Mouse (Mus musculus) Patski (cell line): ENCODE data around the gene Paxx. TPM values are rescaled to one million over a fixed set of nuclear protein-coding genes. Genes with fewer than 3 reads are reported as not detected.

ENCODE experiments used
- ATAC-seq: fragments of 100-300 bp; one replicate; pipeline ENCODE4 v1.8.0; 2021
- CTCF ChIA-PET: fragments of 350-600 bp; sonication (Branson Sonifier 250); formaldehyde crosslinking; loops from one replicate; lab custom pipeline; 2022; ENCODE audit warnings: inconsistent platforms; lab: Charles Lee
- POLR2A ChIA-PET: fragments of 350-600 bp; sonication (Branson Sonifier 250); formaldehyde crosslinking; loops from one replicate; lab custom pipeline; 2022; ENCODE audit warnings: antibody characterized with exemption, inconsistent platforms; lab: Charles Lee
- DNase-seq: peaks from one replicate; pipeline ENCODE4 v3.0.0-alpha.2; 2011; ENCODE audit warnings: low read depth, low spot score
- H3K27me3 ChIP-seq: fragments of 371-371 bp; one replicate; pipeline ENCODE4 v1.5.1; 2021
- CTCF ChIP-seq: fragments of 100-300 bp; IDR thresholded peaks from one replicate; pipeline ENCODE4 v1.5.1; 2021
- in situ Hi-C: fragments of 300-500 bp; cut with MboI; formaldehyde crosslinking; loops from 3 replicates; pipeline ENCODE4 v1.11.1; 2018; ENCODE audit warnings: low pct_unique_long_range_greater_than_20kb, mixed read lengths
- polyA plus RNA-seq: library from polyadenylated mRNA; unstranded; gene quantifications from one replicate; pipeline ENCODE4 v1.2.3, GENCODE M21; 2021

The Paxx gene
- polyA plus RNA-seq, 1 experiment from 2014 or later, result 23.3 TPM

DNA sequence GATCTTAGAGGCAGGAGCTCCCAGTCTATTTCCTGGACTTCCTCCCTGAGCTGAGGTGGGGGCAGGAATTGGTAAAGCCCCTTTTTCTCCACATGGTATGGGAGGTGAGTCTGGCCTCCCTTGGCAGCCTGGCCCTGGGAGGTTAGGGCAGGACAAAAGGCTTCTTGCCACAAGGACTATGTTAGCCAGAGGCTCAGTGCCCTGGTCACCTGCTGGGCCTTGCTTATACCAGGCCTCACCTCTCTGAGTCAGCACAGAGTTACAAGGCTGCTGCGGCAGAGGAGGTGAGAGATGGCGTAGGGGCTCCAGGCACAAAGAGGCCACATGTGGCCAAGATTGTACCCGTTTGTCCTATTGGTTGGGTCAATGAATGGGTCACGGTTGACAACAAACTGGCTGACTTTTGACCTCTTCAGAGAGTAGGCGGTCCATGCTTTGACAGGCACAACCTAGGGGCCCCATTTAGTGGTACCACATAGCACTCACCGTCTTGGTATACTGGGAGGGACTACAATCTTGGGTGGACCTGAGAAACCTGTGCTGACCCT, 29.5 kb downstream of the Paxx start:
- TF ChIP-seq CTCF, result no peak
- ATAC-seq (no peak), DNase-seq (no peak)
- ChIA-PET POLR2A (interaction anchor here (1.3 kb wide), 1 partner anchor 14 kb away, joined by 3 read pairs; no protein-coding TSS in a partner anchor), CTCF (interaction anchor here (1.6 kb wide), 1 partner anchor 10 kb away, joined by 10 read pairs; no protein-coding TSS in a partner anchor)
- no peaks in the 10 kb centered on the region for H3K27me3 ChIP-seq
- in situ Hi-C loops, result loop anchor here (5.0 kb wide), 2 partner anchors 51 to 121 kb away; no protein-coding TSS in a partner anchor

DNA sequence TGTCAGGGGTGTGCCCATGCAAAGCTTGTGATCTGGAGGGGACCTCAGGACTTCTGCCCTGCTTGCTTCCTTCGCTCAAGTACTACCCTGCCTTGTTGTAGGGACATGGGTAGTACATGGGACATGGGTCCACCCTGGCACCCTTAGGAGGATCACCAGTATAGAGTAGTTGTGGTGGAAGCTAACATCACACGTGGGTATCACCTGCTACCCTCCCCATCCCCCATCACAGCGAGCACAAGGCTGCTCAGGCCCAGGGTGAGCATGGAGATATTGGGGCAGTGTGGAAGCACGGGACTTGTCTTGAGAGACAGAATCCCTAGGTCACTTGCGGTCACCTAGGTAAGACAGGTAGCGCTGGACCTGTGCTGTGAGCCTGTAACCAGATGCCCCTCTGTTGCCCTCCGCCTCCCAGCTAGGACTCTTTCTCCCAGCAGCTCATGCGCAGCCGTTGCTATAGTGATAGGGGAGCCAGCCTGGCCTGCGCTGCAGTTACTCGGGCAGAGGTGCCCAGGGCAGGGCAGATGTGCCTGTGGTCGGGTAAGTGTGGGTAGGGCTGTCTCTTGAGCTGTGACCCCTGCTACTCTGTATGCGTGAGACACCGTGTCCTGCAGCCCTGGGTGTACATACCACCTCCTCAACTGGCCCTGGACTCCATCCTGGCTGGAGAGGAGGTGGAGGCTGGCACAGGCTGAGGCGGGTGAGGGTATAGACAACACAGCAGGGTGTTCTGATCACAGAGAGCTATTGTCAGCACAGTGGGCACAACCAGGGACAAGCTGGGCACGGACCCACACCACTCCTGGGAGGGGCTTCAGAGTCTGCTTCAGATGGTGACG, 30.3 kb downstream of the Paxx start:
- CTCF ChIA-PET, result interaction anchor here (1.0 to 1.6 kb wide), 4 partner anchors 9 to 151 kb away, joined by 4 to 10 read pairs (median 5); partner anchors contain the start of gene Ajm1
- POLR2A ChIA-PET, result interaction anchor here (1.3 kb wide), 1 partner anchor 15 kb away, joined by 3 read pairs; no protein-coding TSS in a partner anchor
- H3K27me3 ChIP-seq, result no peaks in the 10 kb centered on the region
- no peak for ATAC-seq
- no peak for DNase-seq
- in situ Hi-C loops, result loop anchor here (5.0 kb wide), 2 partner anchors 52 to 122 kb away; no protein-coding TSS in a partner anchor
- TF ChIP-seq CTCF, result no peak

DNA sequence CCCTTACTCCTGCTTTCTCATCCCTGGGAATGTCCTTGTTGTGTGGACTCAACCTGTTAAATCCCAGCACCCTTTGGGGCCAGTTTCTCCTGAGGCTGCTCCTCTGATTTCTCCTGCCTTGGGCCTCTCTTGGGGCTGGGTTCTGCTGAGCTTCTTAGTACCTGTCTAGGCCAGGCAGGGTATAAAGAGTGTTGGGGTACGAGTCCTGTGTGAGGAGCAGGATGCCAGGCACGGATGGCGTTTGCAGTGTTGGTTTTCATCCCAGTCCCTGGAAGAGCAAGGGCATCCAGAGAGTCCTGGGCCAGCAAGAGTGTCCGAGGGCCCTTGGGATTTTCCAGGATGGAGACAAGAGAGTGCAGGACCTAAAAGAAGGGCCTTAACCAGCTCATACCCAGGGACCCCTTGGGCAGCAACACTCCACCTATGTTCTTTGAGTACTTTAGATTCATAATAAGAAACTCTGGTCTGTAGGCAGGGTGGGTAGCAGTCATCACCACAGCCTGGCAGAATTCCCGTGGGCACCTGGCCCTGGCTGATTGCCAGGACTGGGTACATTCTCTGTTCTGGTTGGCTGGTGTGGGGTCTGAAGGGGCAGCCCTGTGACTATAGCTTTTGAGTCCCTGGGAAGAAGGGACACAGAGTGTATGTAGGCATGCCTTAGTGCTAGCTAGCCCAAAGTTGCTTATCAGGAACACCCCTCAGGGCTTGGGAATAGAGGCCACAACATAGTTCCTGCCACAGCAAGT, 31.3 kb downstream of the Paxx start:
- in situ Hi-C loops, result loop anchor here (5.0 kb wide), 2 partner anchors 53 to 123 kb away; no protein-coding TSS in a partner anchor
- no peaks in the 10 kb centered on the region for H3K27me3 ChIP-seq
- CTCF ChIA-PET, result interaction anchor here (1.0 to 1.6 kb wide), 5 partner anchors 8 to 152 kb away, joined by 4 to 10 read pairs (median 4); partner anchors contain the start of gene Ajm1
- ATAC-seq, result no peak
- TF ChIP-seq CTCF, result no peak
- POLR2A ChIA-PET, result interaction anchor here (1.0 to 1.3 kb wide), 3 partner anchors 16 to 110 kb away, joined by 3 read pairs; no protein-coding TSS in a partner anchor
- DNase-seq, result no peak

DNA sequence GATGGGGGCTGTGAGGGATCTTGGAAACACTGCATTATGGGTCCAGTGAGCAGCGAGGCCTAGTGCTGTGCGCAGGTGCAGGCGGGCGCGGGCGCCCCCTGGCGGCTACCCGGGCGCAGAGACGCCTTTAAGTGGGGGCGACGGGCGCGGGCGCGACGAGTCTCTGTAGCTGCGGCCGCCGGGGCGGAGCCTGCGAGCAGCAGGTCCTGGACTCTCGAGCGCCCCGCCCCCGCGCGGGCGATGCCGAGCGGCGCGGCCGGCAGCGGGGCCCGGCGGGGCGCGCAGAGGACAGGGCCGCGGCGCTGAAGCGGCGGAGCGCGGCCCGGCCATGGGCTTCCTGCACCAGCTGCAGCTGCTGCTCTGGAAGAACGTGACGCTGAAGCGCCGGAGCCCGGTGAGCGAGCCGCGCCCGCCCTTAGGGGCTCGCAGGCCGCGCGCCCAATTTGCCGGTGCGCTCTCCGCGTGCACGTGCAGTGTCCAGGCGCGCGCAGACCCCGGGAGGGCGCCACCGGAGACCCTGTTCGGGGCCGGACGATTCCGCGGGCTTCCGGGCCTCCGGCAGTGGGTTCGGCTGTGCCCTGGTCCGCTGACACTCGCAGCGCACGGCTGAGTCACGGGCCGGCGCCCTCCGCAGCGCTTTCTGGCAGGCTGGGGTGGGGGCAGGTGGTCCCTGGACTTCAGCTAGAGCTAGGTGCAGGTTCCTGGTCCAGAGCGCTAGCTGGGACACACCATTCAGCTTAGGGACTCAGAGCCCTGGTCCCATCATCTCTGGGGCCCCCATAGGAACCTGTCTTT, 32.3 kb downstream of the Paxx start, which contains the start of gene Abca2:
Abca2 (plus strand) TSS at position 262 of the 795 bp plus-strand sequence.
- DNase-seq (peak; percentile 42), ATAC-seq (peak; percentile 81)
- POLR2A ChIA-PET, result interaction anchor here (0.6 to 1.1 kb wide), 4 partner anchors 31 to 143 kb away, joined by 3 to 9 read pairs (median 4); no protein-coding TSS in a partner anchor
- in situ Hi-C loops, result no loop called here
- no peak for TF ChIP-seq CTCF
- no peaks in the 10 kb centered on the region for H3K27me3 ChIP-seq
- CTCF ChIA-PET, result interaction anchor here (0.6 to 1.4 kb wide), 7 partner anchors 12 to 153 kb away, joined by 3 to 6 read pairs (median 3); partner anchors contain the start of gene Ajm1

DNA sequence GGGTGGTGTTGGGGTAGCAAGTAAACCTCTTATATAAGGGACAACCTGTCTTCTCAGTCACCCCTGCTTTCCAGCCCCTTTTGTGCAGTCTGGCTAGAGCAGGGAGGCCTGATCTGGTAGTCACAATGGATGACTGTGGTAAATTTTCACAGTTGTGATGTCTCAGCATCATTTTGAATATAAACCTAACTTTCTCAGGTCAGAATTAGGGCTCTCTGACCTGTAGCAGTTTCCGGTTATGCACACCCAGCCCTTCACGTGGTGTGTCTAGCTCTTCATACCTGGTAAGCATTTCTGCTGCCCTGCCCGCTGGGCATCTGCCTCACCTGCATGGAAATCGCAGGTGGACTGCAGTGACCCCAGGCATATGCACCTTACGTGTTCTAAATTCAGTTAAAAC, 33.6 kb downstream of the Paxx start:
- no peak for ATAC-seq
- in situ Hi-C loops, result no loop called here
- CTCF ChIA-PET, result interaction anchor here (0.8 to 1.5 kb wide), 11 partner anchors 9 to 69 kb away, joined by 3 to 6 read pairs (median 3); no protein-coding TSS in a partner anchor

DNA sequence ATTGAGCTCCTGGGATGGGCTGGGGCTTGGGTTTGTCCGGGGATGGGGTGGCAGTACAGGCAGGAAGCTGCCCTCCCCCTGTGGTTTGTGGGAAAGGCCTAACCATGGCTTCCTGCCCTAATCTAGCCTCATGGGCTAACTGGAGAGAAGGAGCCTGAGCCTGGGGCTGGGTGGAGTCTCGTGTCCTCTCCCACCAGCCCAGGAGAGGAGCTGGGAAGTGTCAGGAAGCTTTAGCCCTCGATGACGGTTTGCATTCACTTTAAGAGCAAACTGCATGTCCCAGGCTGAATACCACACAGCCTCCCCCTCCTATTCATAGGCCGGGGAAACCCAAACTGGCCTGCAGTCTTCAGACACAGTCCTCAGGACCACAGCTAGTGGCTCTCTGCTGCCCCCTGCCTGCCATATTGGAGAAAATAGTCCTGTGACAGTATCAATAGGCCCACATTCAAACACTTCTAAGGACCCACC, 34.1 kb downstream of the Paxx start:
- in situ Hi-C loops, result no loop called here
- TF ChIP-seq CTCF, result no peak
- POLR2A ChIA-PET, result no interaction called here
- ATAC-seq, result no peak
- no peaks in the 10 kb centered on the region for H3K27me3 ChIP-seq
- CTCF ChIA-PET, result interaction anchor here (0.7 to 1.7 kb wide), 13 partner anchors 9 to 70 kb away, joined by 3 to 6 read pairs (median 4); no protein-coding TSS in a partner anchor
- no peak for DNase-seq

More for the DNA sequence above, 33.6 kb downstream of the Paxx start:
- no peaks in the 10 kb centered on the region for H3K27me3 ChIP-seq
- POLR2A ChIA-PET, result no interaction called here
- TF ChIP-seq CTCF, result no peak
- no peak for DNase-seq

DNA sequence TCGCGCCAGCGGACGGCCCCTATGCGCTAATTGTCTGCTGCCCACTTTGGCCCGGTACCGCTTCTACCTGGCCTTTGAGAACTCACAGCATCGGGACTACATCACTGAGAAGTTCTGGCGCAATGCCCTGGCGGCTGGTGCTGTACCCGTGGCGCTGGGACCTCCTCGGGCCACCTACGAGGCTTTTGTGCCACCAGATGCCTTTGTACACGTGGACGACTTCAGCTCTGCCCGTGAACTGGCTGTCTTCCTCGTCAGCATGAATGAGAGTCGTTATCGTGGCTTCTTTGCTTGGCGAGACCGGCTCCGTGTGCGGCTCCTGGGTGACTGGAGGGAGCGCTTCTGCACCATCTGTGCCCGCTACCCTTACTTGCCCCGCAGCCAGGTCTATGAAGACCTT, 35.4 kb downstream of the Paxx start:
- TF ChIP-seq CTCF, result no peak
- POLR2A ChIA-PET, result no interaction called here
- ATAC-seq (no peak), DNase-seq (no peak)
- CTCF ChIA-PET, result interaction anchor here (1.7 kb wide), 1 partner anchor 58 kb away, joined by 6 read pairs; no protein-coding TSS in a partner anchor
- H3K27me3 ChIP-seq, result no peaks in the 10 kb centered on the region
- in situ Hi-C loops, result no loop called here

DNA sequence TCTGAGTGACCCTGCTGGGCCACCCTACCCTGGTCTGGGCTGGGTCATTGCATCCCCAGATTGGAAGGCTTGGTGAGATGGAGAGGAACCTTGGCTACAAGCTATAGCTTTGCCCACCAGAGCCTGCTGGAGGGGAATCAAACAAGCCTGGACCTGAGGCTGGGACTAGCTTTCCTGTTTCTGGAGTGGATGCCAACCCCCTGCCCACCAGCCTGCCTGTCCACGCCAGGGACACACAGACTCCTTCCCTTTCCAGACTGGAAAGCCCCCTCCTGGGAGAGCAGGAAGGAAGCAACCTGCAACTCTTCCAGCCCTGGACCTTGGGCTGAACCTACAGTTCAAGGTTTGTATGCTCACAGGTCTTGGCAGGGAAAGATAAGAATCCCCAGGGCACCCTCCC, 37.3 kb downstream of the Paxx start:
- no peak for TF ChIP-seq CTCF
- H3K27me3 ChIP-seq, result no peaks in the 10 kb centered on the region
- ChIA-PET POLR2A (interaction anchor here (0.5 to 1.0 kb wide), 2 partner anchors 10 to 78 kb away, joined by 3 read pairs; no protein-coding TSS in a partner anchor), CTCF (interaction anchor here (0.9 to 3.7 kb wide), 4 partner anchors 46 to 74 kb away, joined by 3 to 36 read pairs (median 8); no protein-coding TSS in a partner anchor)
- DNase-seq (no peak), ATAC-seq (no peak)
- in situ Hi-C loops, result no loop called here
